25 mouse cellular contexts compared by ENCODE assay signal in the genomic region with DNA sequence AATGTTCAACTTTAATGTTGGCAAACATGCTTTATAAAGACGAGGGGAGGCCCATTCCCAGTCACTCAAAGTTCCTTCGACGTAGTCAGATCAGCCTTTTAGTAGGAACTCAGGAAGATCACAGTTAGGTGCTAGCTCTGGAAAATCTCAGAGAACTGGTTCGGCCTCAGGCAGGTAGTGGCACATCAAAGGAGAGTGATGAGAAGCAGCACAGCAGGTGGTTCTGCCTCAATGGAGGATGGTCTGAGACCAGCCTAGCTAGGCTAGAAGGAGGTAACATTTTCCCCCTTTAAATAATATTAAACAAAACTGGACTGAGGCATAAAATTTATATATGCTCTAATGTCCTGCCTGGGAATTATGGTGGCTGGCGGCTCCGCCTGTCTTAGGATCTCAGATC.
"Had no signal": no experiment of that assay in that cellular context is flagged by ENCODE, and none has a peak within 500 bp of the region (broad histone marks: within the 10 kb centered on the region; RNA-seq: fewer than 3 reads in every experiment).

No protein-coding gene starts in this region.

- H3K27me3 ChIP-seq: heart, embryonic 12.5 days; hindbrain, embryonic 12.5 days; intestine, embryonic 15.5 days; limb, embryonic 12.5 days; liver, embryonic 13.5 days; liver, embryonic 15.5 days had no signal

- H3K36me3 ChIP-seq: heart, embryonic 10.5 days; heart, embryonic 12.5 days; hindbrain, embryonic 10.5 days; hindbrain, embryonic 12.5 days; intestine, embryonic 15.5 days; limb, embryonic 10.5 days; limb, embryonic 12.5 days; liver, embryonic 13.5 days; liver, embryonic 15.5 days had no signal

- H3K4me3 ChIP-seq: gastrocnemius, adult 2 months; heart, adult 2 months; heart, embryonic 10.5 days; heart, embryonic 12.5 days; hindbrain, embryonic 10.5 days; hindbrain, embryonic 12.5 days; intestine, embryonic 15.5 days; layer of hippocampus, adult 2 months; left cerebral cortex, adult 2 months; limb, embryonic 10.5 days; limb, embryonic 12.5 days; liver, embryonic 13.5 days; liver, embryonic 15.5 days had no signal

- H3K4me1 ChIP-seq: heart, embryonic 10.5 days; heart, embryonic 12.5 days; hindbrain, embryonic 10.5 days; hindbrain, embryonic 12.5 days; intestine, embryonic 15.5 days; limb, embryonic 10.5 days; limb, embryonic 12.5 days; liver, embryonic 13.5 days; liver, embryonic 15.5 days had no signal

- DNase-seq: gastrocnemius, adult 2 months; gastrocnemius, postnatal 10 days; gastrocnemius, postnatal 25 days; heart, adult 11 months; heart, adult 2 months; heart, postnatal 10 days; heart, postnatal 4 days; kidney, adult 18-20 months; kidney, adult 8-10 months; kidney, postnatal 10 days; kidney, postnatal 25 days; kidney, postnatal 4 days; liver; liver, embryonic 13.5 days had no signal

- H3K9me3 ChIP-seq: intestine, embryonic 15.5 days; liver, embryonic 15.5 days had no signal

- H3K9ac ChIP-seq: heart, embryonic 12.5 days; hindbrain, embryonic 12.5 days; hindbrain, embryonic 14.5 days; intestine, embryonic 15.5 days; limb, embryonic 12.5 days; liver, embryonic 13.5 days; liver, embryonic 15.5 days had no signal

- H3K27ac ChIP-seq: gastrocnemius, adult 2 months; heart, adult 2 months; heart, embryonic 10.5 days; hindbrain, embryonic 10.5 days; hindbrain, embryonic 12.5 days; hindbrain, embryonic 14.5 days; intestine, embryonic 15.5 days; layer of hippocampus, adult 2 months; left cerebral cortex, adult 2 months; limb, embryonic 10.5 days; limb, embryonic 12.5 days; liver, embryonic 13.5 days; liver, embryonic 15.5 days had no signal
